Mouse (Mus musculus) forelimb bud, embryonic 11.5 days (tissue): ENCODE results near the gene Lrrc9.
A peak's percentile ranks its signal among the peaks of the same experiment; 100 is the strongest.

Experiments used
- DNase-seq: peaks from one replicate; pipeline ENCODE4 v3.0.0-alpha.2; 2012; ENCODE audit warnings: low read depth, low spot score

Gene Lrrc9

GRCm38 (mm10) chr12:72467789-72468188, 26.1 kb downstream of the Lrrc9 start:
- DNase-seq = no peak

DNA sequence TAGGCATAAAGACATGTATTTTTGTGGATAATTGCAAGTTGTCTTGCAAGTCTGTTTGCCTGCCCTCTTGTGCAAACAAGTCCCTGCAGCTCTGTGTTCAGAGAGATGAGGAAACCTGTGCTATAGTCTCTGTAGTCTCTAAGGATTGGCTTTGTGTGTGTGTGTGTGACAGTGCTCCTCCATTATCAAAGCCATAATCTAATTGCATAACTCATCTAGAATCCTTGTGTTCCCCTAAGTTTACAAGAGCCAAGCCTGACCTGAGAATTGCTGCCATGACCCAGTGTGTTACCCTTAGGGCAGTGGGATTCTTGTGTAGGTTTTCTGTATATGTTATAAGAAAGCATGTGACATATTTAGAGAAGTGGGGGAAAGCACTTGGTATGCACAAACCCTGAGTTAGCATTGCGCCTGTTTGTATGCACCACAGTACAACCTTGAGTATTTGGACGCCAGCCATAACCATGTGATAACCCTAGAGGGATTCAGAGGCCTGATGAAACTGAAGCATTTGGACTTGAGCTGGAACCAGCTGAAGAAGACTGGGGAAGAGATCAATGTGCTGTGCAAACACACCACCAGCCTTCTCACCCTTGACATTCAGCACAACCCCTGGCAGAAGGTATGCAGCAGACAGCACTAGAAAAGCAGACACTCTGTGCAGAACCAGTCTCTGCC, 35.2 kb downstream of the Lrrc9 start:
- no peak for DNase-seq

DNA sequence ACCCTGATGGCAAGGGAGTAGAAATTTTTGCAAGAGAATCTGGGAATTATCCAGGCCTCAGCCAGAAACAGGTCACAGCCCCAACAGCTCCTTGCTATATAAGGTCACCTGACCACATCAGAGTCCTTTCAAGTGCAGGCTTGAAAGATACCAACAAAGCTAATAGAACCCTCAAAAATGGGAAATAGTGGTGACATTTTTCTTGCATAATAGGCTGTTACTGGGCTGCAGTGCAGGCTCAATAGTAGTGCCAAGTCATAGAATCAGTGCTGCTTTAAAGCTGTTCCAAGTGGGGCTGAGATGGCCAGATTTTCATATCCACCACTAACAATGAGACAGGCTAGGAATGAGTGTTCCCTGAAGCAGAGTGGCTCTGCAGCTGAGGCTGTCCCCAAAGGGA, 40.6 kb downstream of the Lrrc9 start:
- no peak for DNase-seq

- no peak for DNase-seq
These were observed 43.2 kb downstream of the Lrrc9 start for GRCm38 (mm10) chr12:72484872-72485271.

- DNase-seq = no peak
These were observed 45.8 kb downstream of the Lrrc9 start for GRCm38 (mm10) chr12:72487498-72487897.

- DNase-seq = no peak
These were observed 48.3 kb downstream of the Lrrc9 start for GRCm38 (mm10) chr12:72489995-72490394.

DNA sequence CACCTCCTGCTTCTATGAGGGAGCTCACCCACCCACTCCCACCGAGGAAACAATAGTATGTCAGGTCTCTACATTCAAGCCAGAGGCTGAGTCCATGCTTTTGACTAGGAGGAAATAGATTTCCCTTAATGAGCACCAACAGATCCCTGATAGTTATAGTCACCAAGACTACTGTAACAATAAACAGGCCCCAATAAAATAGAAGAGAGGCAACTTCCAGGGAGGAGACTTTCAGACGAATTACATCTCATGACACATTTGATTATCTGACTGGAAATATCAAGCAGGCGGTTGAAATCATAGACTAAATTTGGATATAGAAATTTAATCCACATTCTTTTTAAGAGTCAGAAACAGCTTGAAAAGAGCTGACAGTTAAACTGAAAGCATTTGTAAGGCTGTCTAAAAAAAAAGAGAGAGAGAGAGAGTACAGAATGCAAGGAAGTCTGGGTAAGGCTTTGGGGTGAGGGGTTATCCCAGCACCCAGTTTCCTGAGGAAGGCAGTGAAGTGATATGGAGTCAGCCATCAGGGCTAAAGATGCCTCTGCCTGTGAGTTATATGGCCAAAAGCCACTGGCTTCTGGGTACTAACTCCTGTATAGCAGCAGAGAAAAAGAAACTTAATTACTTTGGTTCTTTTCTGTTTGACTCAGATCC, 49.5 kb downstream of the Lrrc9 start:
- DNase-seq = no peak

GRCm38 (mm10) chr12:72496866-72497600, 55.4 kb downstream of the Lrrc9 start:
- DNase-seq = no peak

DNA sequence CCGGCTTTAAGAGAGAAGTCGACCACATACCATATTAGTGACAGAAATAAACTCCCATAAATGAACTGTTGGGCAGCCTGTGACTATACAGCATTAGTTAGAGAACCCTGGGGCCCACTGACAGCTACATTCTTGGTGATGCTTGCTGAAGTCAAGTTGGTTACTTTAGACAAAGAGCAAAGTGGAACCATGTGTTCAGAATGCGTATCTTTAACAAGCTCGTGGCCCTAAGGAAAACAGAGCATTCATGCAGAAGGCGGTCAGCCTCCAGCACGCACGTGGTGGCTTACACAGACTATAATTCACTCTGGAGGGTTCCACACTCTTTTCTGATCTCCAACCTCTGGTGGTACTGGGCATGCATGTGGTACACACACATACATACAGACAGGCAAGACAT, 67.9 kb downstream of the Lrrc9 start:
- peak; percentile 35 for DNase-seq

DNA sequence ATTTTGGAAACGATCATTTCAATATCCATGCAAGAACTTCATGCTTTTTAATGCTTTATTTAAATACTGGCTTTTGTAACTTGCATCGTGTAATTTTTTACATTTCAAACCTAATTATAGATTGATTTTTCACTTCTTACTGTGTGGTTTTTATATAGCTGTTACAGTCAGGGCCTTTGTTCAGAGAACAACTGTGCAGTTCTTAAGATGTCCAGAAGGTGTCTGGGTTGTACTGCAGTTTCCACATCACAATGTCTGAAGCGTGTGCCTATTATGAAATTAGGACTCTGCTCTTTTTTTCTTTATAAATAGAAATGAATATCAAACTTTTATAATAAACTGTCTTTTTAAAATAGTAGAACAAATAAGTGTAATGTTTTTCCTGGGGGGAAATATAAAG, 73.8 kb downstream of the Lrrc9 start:
- no peak for DNase-seq

DNA sequence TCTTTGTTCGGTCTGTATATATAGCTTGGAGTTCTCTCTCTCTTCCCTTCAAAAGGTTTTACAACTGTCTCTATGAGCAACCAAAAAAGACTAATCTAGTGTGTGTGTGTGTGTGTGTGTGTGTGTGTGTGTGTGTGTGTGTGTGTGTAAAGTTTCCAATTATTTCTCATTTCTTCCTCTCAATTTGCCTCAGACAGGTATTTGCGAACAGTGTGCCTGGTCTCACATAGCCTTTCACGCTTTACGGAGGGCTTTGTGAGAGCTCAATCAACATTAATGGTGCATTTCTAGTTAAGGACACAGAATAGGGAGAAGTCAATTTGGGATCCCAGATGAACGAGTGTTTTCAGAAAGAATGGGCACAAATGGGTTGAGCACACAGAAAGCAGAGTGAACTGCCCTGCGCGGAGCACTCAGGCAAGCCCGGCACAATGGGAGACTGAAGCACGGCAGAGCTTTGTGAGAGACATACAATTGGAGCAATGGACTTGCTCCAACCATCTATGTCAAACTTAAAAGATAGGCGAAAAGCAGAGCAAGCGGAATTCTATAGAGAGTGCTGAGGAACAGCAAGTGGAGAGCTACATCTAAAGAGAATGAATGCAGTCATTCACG, 76.6 kb downstream of the Lrrc9 start:
- DNase-seq = no peak

- DNase-seq = no peak
These were observed 77.7 kb downstream of the Lrrc9 start for GRCm38 (mm10) chr12:72519352-72519751.

DNA sequence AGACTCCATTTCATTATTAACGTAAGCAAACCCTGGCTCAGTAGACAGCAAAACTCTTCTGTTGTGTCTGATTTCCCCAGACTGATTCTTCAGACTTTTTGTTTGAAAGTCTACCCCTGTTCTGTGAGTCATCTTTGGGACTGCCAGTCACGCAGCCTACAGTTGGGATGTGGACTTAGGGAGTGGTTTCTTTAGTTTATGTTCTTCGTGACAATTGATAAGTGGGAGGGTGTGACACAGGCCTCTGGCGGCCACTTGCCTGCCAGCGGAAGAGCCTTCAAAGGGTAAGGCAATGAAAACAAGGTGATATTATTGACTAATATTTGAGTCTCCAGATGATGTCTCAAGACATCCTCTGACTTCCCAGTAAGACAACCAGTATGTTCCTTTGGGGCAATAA, 78.2 kb downstream of the Lrrc9 start:
- no peak for DNase-seq

- DNase-seq = peak; percentile 71
These were observed 79.0 kb downstream of the Lrrc9 start for GRCm38 (mm10) chr12:72520645-72521044.

DNA sequence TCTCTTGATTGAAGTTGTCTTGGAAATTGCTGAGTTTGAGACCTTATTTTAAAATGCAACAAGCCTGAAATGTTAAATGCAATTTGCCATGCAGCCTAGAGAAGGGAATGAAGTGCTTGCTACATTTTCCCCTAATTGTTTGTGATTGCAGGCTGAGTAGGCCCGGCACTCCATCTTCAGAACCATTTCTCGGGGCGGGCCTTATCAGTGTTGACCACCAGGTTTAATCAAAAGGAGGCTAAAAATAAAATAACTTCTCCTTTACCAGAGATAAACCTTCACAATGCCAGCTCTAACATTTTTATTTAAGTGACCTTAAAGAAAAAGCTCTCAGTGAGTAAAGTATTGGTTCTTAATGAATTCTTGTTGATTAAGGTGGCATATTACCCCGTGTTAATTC, 83.9 kb downstream of the Lrrc9 start:
- no peak for DNase-seq

DNA sequence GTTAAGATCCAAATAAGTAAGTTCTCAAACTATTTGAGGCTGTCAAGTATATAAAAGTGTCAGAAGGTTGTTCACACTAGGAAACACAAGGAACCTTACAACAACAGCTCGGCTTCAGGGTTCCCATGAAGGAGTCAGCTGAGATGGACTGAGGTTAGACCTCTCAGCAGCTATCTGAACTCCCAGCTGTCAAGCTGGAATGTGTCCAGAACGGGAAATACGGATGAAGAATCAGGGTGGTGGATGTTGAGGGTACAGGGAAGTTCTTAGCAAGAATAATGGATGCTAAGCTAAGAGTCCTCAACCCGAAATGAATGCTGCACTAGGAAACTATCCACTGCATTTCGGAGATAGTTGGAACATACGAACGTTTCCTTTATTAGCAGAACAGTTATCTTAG, 90.6 kb downstream of the Lrrc9 start:
- no peak for DNase-seq

DNA sequence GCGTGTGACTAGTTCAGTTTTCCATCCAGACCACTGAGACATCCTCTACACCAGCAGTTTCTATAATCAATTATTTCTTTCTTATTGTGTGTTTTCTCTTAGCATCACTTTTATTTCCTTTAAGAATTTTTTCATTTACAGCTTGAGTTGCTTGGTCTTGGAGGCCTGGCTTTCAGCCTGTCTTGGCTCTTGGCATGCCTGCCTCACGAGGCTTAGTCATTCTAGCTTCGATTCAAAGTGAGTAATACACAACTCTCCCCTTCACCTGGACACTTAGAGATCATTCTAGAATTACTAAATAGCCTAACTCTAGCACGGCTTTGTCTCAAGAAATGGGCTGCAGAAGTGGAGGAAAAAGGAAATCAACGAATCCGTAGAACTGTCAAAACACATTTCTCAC, 92.3 kb downstream of the Lrrc9 start:
- no peak for DNase-seq

GRCm38 (mm10) chr12:72535599-72535998, 93.9 kb downstream of the Lrrc9 start:
- no peak for DNase-seq

DNA sequence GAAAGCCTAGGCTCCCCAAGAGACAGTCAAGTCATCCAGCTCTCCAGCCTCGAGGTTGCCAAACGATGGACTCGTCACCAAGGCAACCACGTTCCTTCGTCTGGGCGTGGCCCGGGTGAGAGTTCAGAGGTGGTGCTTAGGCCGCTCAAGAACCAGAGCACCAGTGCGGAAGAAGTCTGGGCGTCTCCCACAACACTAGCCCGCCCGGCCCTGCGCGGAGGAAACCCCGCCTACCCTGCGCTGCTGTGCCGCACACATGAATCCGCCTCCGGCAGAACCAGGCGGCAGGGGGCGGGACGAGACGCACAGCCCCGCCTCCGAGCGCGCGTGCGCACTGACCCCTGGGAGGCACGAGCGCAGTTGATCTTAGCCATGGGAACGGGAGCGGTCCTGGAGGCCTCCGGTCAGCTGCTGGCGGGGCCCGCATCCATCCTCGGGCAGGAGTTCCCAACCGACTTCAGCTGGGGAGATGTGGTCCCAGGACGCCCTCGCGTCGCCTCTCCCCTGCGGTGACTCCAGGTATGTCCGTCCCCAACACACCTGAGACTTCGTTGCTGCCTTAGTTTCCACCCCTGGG, 94.4 kb downstream of the Lrrc9 start, which contains the start of gene Pcnx4:
Gene Pcnx4 (plus strand): TSS at position 363 of the 577 bp plus-strand sequence.
- DNase-seq = peak; percentile 96

DNA sequence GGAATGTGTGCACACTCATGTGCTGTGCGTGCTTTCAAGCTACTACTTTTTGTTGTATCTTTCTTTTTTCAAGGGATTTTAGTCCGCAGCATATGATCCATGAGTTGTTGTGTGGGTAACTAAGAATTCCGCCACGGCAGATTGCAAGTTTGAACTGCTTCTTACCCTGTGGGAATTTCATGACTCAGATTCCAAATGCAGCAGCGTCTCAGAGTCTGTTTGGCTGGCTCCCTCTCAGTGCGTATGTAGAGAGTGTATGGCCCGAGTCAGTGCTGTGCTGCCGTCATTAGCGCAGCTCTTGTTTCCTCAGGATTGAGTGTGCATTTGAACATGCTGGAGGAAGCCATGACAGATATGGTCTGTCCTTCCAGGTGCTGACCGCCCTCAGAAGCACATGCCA, 96.9 kb downstream of the Lrrc9 start:
- DNase-seq = no peak

DNA sequence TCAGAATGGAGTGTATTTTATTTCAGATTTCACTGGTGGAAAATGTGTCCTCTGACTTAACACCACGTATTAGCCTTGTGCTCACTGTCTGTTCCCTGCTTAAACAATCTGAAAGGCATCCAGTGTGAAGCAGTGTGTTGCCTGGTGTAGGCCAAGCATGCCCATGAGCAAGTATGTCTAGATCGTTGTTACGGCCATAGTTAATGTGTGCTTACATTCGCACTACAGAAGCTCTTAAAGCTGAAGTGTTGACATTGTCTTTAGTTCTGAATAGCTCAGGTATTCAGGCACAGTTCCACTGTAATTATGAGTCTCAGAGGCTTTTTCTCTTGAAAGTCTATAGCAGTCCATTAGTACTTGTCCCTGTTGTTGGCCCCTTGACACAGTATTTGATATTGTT, 112.7 kb downstream of the Lrrc9 start:
- no peak for DNase-seq

DNA sequence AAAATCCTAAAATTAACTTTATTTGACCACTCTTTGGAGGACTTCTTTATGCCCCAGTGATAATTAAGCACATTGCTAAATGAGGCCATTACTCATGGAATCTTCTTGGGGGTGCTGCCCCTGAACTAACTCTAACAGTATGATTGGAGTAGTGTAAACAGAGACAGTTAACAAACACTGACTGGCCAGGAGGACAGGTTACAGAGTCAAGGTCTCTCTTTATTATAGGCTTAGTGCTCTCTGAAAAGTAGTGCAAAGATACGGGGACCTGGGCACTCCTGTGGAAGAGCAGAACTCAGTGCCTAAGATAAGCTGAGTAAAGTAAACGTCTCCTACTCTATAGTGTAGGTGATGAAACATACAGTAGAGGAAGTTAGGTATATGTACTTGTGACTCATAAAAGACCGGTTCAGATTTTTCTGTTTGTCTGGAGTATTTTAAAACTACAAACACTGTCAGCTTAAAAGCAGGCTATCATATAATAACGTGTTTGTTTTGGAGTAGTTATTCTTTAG, 122.7 kb downstream of the Lrrc9 start:
- DNase-seq = no peak
